Mouse (Mus musculus): ENCODE measurements around the gene Dennd6b. TPM values are rescaled to one million over a fixed set of nuclear protein-coding genes. Genes with fewer than 3 reads are reported as not detected.

The Dennd6b gene
- polyA plus RNA-seq, 1 experiment from 2014 or later: 23.1 TPM

GRCm38 (mm10) chr15:89180081-89180541 lies 16.2 kb downstream of the Dennd6b start:
- no peak for DNase-seq (ENCODE audit: low spot score)
- 0 out of 2 replicates have a peak, but pooled peaks cover 6% of the 10 kb centered on the region for H3K36me3 ChIP-seq
- no peaks in the 10 kb centered on the region for H3K27me3 ChIP-seq (ENCODE audit: insufficient read depth, poor library complexity, severe bottlenecking)
- peak overlapping the region; percentile 93 for H3K27ac ChIP-seq
- H3K4me3 ChIP-seq: peak overlapping the region; percentile 87
- H3K4me1 ChIP-seq: peaks cover 73% of the 10 kb centered on the region
- 1% methylated on average over 26 of the region's 26 CpGs for WGBS
- no peaks in the 10 kb centered on the region for H3K9me3 ChIP-seq

- Histone ChIP-seq H3K36me3 (0 out of 2 replicates have a peak, but pooled peaks cover 4% of the 10 kb centered on the region), H3K27ac (peak overlapping the region; percentile 93), H3K27me3 (ENCODE audit: insufficient read depth, poor library complexity, severe bottlenecking) (no peaks in the 10 kb centered on the region), H3K4me1 (peaks cover 78% of the 10 kb centered on the region), H3K4me3 (peak overlapping the region; percentile 87), H3K9me3 (no peaks in the 10 kb centered on the region)
- WGBS: 8% methylated on average over 6 of the region's 6 CpGs
- DNase-seq (ENCODE audit: low spot score): no peak
Measured at GRCm38 (mm10) chr15:89179630-89179964, 16.7 kb downstream of the Dennd6b start.

- peak overlapping the region; percentile 87 for H3K4me3 ChIP-seq
- H3K9me3 ChIP-seq: no peaks in the 10 kb centered on the region
- H3K36me3 ChIP-seq: no peaks in the 10 kb centered on the region
- WGBS: 3% methylated on average over 16 of the region's 16 CpGs
- no peaks in the 10 kb centered on the region for H3K27me3 ChIP-seq (ENCODE audit: insufficient read depth, poor library complexity, severe bottlenecking)
- H3K4me1 ChIP-seq: peaks cover 81% of the 10 kb centered on the region
- H3K27ac ChIP-seq: peak overlapping the region; percentile 93
- peak; percentile 92 for DNase-seq (ENCODE audit: low spot score)
Measured at GRCm38 (mm10) chr15:89178954-89179629, 17.2 kb downstream of the Dennd6b start.

GRCm38 (mm10) chr15:89178260-89178860 lies 17.9 kb downstream of the Dennd6b start:
- H3K27ac ChIP-seq: peak overlapping the region; percentile 93
- H3K9me3 ChIP-seq: no peaks in the 10 kb centered on the region
- WGBS: 69% methylated on average over 7 of the region's 7 CpGs
- DNase-seq (ENCODE audit: low spot score): no peak
- H3K27me3 ChIP-seq (ENCODE audit: insufficient read depth, poor library complexity, severe bottlenecking): no peaks in the 10 kb centered on the region
- H3K36me3 ChIP-seq: no peaks in the 10 kb centered on the region
- peaks cover 86% of the 10 kb centered on the region for H3K4me1 ChIP-seq
- H3K4me3 ChIP-seq: peak overlapping the region; percentile 87

GRCm38 (mm10) chr15:89177576-89178259 lies 18.6 kb downstream of the Dennd6b start:
- DNase-seq (ENCODE audit: low spot score): no peak
- peak overlapping the region; percentile 93 for H3K27ac ChIP-seq
- H3K4me1 ChIP-seq: peaks cover 90% of the 10 kb centered on the region
- 49% methylated on average over 4 of the region's 4 CpGs for WGBS
- H3K4me3 ChIP-seq: peak overlapping the region; percentile 87
- H3K27me3 ChIP-seq (ENCODE audit: insufficient read depth, poor library complexity, severe bottlenecking): no peaks in the 10 kb centered on the region
- no peaks in the 10 kb centered on the region for H3K36me3 ChIP-seq
- no peaks in the 10 kb centered on the region for H3K9me3 ChIP-seq

GRCm38 (mm10) chr15:89177121-89177520 lies 19.2 kb downstream of the Dennd6b start:
- no peak for DNase-seq (ENCODE audit: low spot score)
- H3K9me3 ChIP-seq: no peaks in the 10 kb centered on the region
- 18% methylated on average over 5 of the region's 5 CpGs for WGBS
- H3K4me3 ChIP-seq: peak overlapping the region; percentile 27; the same call in 1 of the 2 replicates
- peaks cover 90% of the 10 kb centered on the region for H3K4me1 ChIP-seq
- H3K27me3 ChIP-seq (ENCODE audit: insufficient read depth, poor library complexity, severe bottlenecking): no peaks in the 10 kb centered on the region
- peak overlapping the region; percentile 93 for H3K27ac ChIP-seq
- no peaks in the 10 kb centered on the region for H3K36me3 ChIP-seq

GRCm38 (mm10) chr15:89175411-89176155 lies 20.7 kb downstream of the Dennd6b start:
- no peak for DNase-seq (ENCODE audit: low spot score)
- 73% methylated on average over 13 of the region's 13 CpGs for WGBS
- Histone ChIP-seq H3K4me3 (no peak overlapping the region), H3K36me3 (no peaks in the 10 kb centered on the region), H3K4me1 (peaks cover 90% of the 10 kb centered on the region), H3K9me3 (no peaks in the 10 kb centered on the region), H3K27ac (0 out of 2 replicates have a peak overlapping the region, but pooled peaks have one; percentile 25), H3K27me3 (ENCODE audit: insufficient read depth, poor library complexity, severe bottlenecking) (no peaks in the 10 kb centered on the region)

- Histone ChIP-seq H3K27ac (peak overlapping the region; percentile 12; the same call in 1 of the 2 replicates), H3K4me3 (no peak overlapping the region; the same call in 1 of the 2 replicates), H3K9me3 (no peaks in the 10 kb centered on the region), H3K36me3 (0 out of 2 replicates have a peak, but pooled peaks cover 3% of the 10 kb centered on the region), H3K4me1 (peaks cover 96% of the 10 kb centered on the region), H3K27me3 (ENCODE audit: insufficient read depth, poor library complexity, severe bottlenecking) (no peaks in the 10 kb centered on the region)
- 44% methylated on average over 11 of the region's 11 CpGs for WGBS
- DNase-seq (ENCODE audit: low spot score): no peak
Measured at GRCm38 (mm10) chr15:89174889-89175339, 21.4 kb downstream of the Dennd6b start.

- H3K9me3 ChIP-seq: no peaks in the 10 kb centered on the region
- peak overlapping the region; percentile 90 for H3K27ac ChIP-seq
- peaks cover 5% of the 10 kb centered on the region; the same call in 1 of the 2 replicates for H3K36me3 ChIP-seq
- under 1% methylated on average over 15 of the region's 15 CpGs for WGBS
- H3K4me3 ChIP-seq: peak overlapping the region; percentile 80
- peak; percentile 89 for DNase-seq (ENCODE audit: low spot score)
- H3K27me3 ChIP-seq (ENCODE audit: insufficient read depth, poor library complexity, severe bottlenecking): no peaks in the 10 kb centered on the region
- peaks cover 98% of the 10 kb centered on the region for H3K4me1 ChIP-seq
Measured at GRCm38 (mm10) chr15:89173906-89174214, 22.4 kb downstream of the Dennd6b start.

GRCm38 (mm10) chr15:89173024-89173905 lies 23.0 kb downstream of the Dennd6b start:
- H3K36me3 ChIP-seq: peaks cover 10% of the 10 kb centered on the region
- DNase-seq (ENCODE audit: low spot score): no peak
- peak overlapping the region; percentile 80 for H3K4me3 ChIP-seq
- under 1% methylated on average over 64 of the region's 65 CpGs for WGBS
- peaks cover 98% of the 10 kb centered on the region for H3K4me1 ChIP-seq
- H3K27ac ChIP-seq: peak overlapping the region; percentile 90
- no peaks in the 10 kb centered on the region for H3K9me3 ChIP-seq
- H3K27me3 ChIP-seq (ENCODE audit: insufficient read depth, poor library complexity, severe bottlenecking): no peaks in the 10 kb centered on the region

GRCm38 (mm10) chr15:89172276-89172935 lies 23.9 kb downstream of the Dennd6b start:
- peak overlapping the region; percentile 90 for H3K27ac ChIP-seq

More at GRCm38 (mm10) chr15:89172276-89172935, 23.9 kb downstream of the Dennd6b start:
- Histone ChIP-seq H3K36me3 (peaks cover 18% of the 10 kb centered on the region), H3K4me3 (peak overlapping the region; percentile 80), H3K27me3 (ENCODE audit: insufficient read depth, poor library complexity, severe bottlenecking) (no peaks in the 10 kb centered on the region), H3K9me3 (no peaks in the 10 kb centered on the region), H3K4me1 (peaks cover 95% of the 10 kb centered on the region)
- WGBS: 49% methylated on average over 17 of the region's 17 CpGs
- no peak for DNase-seq (ENCODE audit: low spot score)
